Mouse (Mus musculus): ENCODE data around the gene 9130023H24Rik. TPM values are rescaled to one million over a fixed set of nuclear protein-coding genes. Genes with fewer than 3 reads are reported as not detected.

9130023H24Rik gene
- 5.8 and 6.8 TPM in 2 replicates for total RNA-seq (2017)

- peak; percentile 82 for ATAC-seq (replicated peaks; ENCODE audit: low read depth, poor library complexity, severe bottlenecking)
Measured at GRCm38 (mm10) chr7:128237927-128238778, at the start of gene 9130023H24Rik. Gene 9130023H24Rik (minus strand): TSS chr7:128238031.

- no peak for ATAC-seq (replicated peaks; ENCODE audit: low read depth, poor library complexity, severe bottlenecking)
Measured at GRCm38 (mm10) chr7:128285060-128285459, 47.2 kb upstream of the 9130023H24Rik start.

GRCm38 (mm10) chr7:128284047-128284446 is 46.2 kb upstream of the 9130023H24Rik start:
- ATAC-seq (replicated peaks; ENCODE audit: low read depth, poor library complexity, severe bottlenecking): no peak

GRCm38 (mm10) chr7:128282532-128283244 is 44.9 kb upstream of the 9130023H24Rik start:
- ATAC-seq (replicated peaks; ENCODE audit: low read depth, poor library complexity, severe bottlenecking): 0 out of 2 replicates have a peak, but pooled peaks have one; percentile 32

GRCm38 (mm10) chr7:128281765-128282164 is 43.9 kb upstream of the 9130023H24Rik start:
- ATAC-seq (replicated peaks; ENCODE audit: low read depth, poor library complexity, severe bottlenecking): no peak

GRCm38 (mm10) chr7:128279750-128280149 is 41.9 kb upstream of the 9130023H24Rik start:
- no peak for ATAC-seq (replicated peaks; ENCODE audit: low read depth, poor library complexity, severe bottlenecking)

- ATAC-seq (replicated peaks; ENCODE audit: low read depth, poor library complexity, severe bottlenecking): no peak
Measured at GRCm38 (mm10) chr7:128276051-128276450, 38.2 kb upstream of the 9130023H24Rik start.

GRCm38 (mm10) chr7:128271496-128271895 is 33.7 kb upstream of the 9130023H24Rik start:
- ATAC-seq (replicated peaks; ENCODE audit: low read depth, poor library complexity, severe bottlenecking): no peak

- ATAC-seq (replicated peaks; ENCODE audit: low read depth, poor library complexity, severe bottlenecking): peak; percentile 59
Measured at GRCm38 (mm10) chr7:128270431-128270850, 32.6 kb upstream of the 9130023H24Rik start.

GRCm38 (mm10) chr7:128267813-128268212 is 30.0 kb upstream of the 9130023H24Rik start:
- ATAC-seq (replicated peaks; ENCODE audit: low read depth, poor library complexity, severe bottlenecking): no peak

- no peak for ATAC-seq (replicated peaks; ENCODE audit: low read depth, poor library complexity, severe bottlenecking)
Measured at GRCm38 (mm10) chr7:128267391-128267790, 29.6 kb upstream of the 9130023H24Rik start.

- ATAC-seq (replicated peaks; ENCODE audit: low read depth, poor library complexity, severe bottlenecking): no peak
Measured at GRCm38 (mm10) chr7:128266056-128266455, 28.2 kb upstream of the 9130023H24Rik start.

GRCm38 (mm10) chr7:128265411-128265810 is 27.6 kb upstream of the 9130023H24Rik start, which contains the start of gene Slc5a2:
Gene Slc5a2 (plus strand): TSS chr7:128265657.
- ATAC-seq (replicated peaks; ENCODE audit: low read depth, poor library complexity, severe bottlenecking): no peak

GRCm38 (mm10) chr7:128256783-128257334 is 19.0 kb upstream of the 9130023H24Rik start:
- ATAC-seq (replicated peaks; ENCODE audit: low read depth, poor library complexity, severe bottlenecking): no peak

GRCm38 (mm10) chr7:128255757-128256156 is 17.9 kb upstream of the 9130023H24Rik start:
- ATAC-seq (replicated peaks; ENCODE audit: low read depth, poor library complexity, severe bottlenecking): no peak

- ATAC-seq (replicated peaks; ENCODE audit: low read depth, poor library complexity, severe bottlenecking): no peak
Measured at GRCm38 (mm10) chr7:128254978-128255377, 17.1 kb upstream of the 9130023H24Rik start.

GRCm38 (mm10) chr7:128252609-128253008 is 14.8 kb upstream of the 9130023H24Rik start:
- ATAC-seq (replicated peaks; ENCODE audit: low read depth, poor library complexity, severe bottlenecking): peak; percentile 84

GRCm38 (mm10) chr7:128251946-128252345 is 14.1 kb upstream of the 9130023H24Rik start:
- no peak for ATAC-seq (replicated peaks; ENCODE audit: low read depth, poor library complexity, severe bottlenecking)

- no peak for ATAC-seq (replicated peaks; ENCODE audit: low read depth, poor library complexity, severe bottlenecking)
Measured at GRCm38 (mm10) chr7:128249998-128250397, 12.2 kb upstream of the 9130023H24Rik start.

Data from common myeloid progenitor, adult 5-6 weeks (primary cell).